ENCODE assay signal across 20 mouse cellular contexts in the genomic region with DNA sequence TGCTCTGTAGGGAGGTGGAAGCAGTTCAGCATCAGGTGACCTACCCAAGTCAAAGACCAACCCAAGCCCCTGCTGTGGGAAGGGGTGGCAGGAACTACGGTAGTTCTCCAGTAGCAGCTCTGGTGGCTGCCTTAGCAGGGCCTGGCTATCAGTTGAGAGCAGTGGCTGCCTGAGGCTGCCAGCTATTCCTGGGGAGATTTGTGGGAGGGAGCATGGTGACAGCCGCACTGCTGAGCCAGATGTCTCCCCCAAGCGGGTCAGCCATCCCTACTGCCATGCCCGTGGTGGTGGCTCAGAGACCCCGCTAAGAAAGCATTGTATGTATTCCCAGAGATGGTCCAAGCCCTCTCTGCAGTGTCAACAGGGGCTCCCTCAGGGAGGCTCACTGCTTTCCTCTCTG. TPM values are rescaled to one million over a fixed set of nuclear protein-coding genes. Genes with fewer than 3 reads are reported as not detected.
DNase-seq lines count a peak whose midpoint lies in the region; ATAC-seq and TF ChIP-seq lines count a peak whose summit lies in the region.
"Had no signal": no experiment of that assay in that cellular context is flagged by ENCODE, and none has a peak within 500 bp of the region (broad histone marks: within the 10 kb centered on the region; RNA-seq: fewer than 3 reads in every experiment).

No protein-coding gene starts in this region.

- no peak for TF ChIP-seq CTCF in layer of hippocampus, adult 2 months (conservative IDR thresholded peaks at IDR 0.05)
- TF ChIP-seq CTCF in liver, embryonic 14.5 days (IDR thresholded peaks at IDR 0.05; ENCODE audit: low read depth), result no peak

- intact Hi-C loops in left cerebral cortex, postnatal 25 days (cut with DNase I), result no loop called here

- ATAC-seq in erythroblast, adult 5-6 weeks (replicated peaks; ENCODE audit: low FRiP score, poor library complexity, severe bottlenecking), result 0 out of 2 replicates have a peak, but pooled peaks have one; percentile 33
- ATAC-seq in liver, embryonic 14.5 days (ENCODE audit: insufficient read depth), result peak; percentile 33; the same call in 1 of the 2 replicates
- no peak for ATAC-seq in CD4-positive, CD25-positive, alpha-beta regulatory T cell, adult 4 months
- ATAC-seq: activated CD4-positive, CD25-positive, alpha-beta regulatory T cell, adult 4 months; forebrain, embryonic 14.5 days; Patski had no signal

- peak overlapping the region; percentile 46; the same call in 1 of the 2 replicates for H3K27ac ChIP-seq in layer of hippocampus, adult 2 months
- H3K27ac ChIP-seq in liver, embryonic 14.5 days, result peak overlapping the region; percentile 77
- H3K27ac ChIP-seq: embryonic facial prominence, embryonic 10.5 days; forebrain, embryonic 10.5 days; hindbrain, embryonic 10.5 days; hindbrain, embryonic 15.5 days had no signal

- H3K27me3 ChIP-seq in liver, embryonic 14.5 days (ENCODE audit: control insufficient read depth, insufficient read depth, low read length), result no peaks in the 10 kb centered on the region
- H3K27me3 ChIP-seq: CH12.LX; heart, embryonic 12.5 days; hindbrain, embryonic 15.5 days; Patski had no signal

- no peak overlapping the region for H3K4me3 ChIP-seq in layer of hippocampus, adult 2 months
- H3K4me3 ChIP-seq in liver, embryonic 14.5 days (ENCODE audit: insufficient read depth in 1 of 2, low read depth in 2 of 2, low read length in 2 of 2), result no peak overlapping the region
- H3K4me3 ChIP-seq: embryonic facial prominence, embryonic 10.5 days; forebrain, embryonic 10.5 days; heart, embryonic 12.5 days; hindbrain, embryonic 10.5 days; hindbrain, embryonic 15.5 days had no signal

- DNase-seq in layer of hippocampus, adult 2 months (ENCODE audit: low spot score in 2 of 2), result no peak
- no peak for DNase-seq in layer of hippocampus, adult 9-10 months (ENCODE audit: low spot score)
- no peak for DNase-seq in liver, embryonic 14.5 days (ENCODE audit: low read depth in 3 of 3, low spot score in 3 of 3)
- no peak for DNase-seq in gastrocnemius, postnatal 10 days
- DNase-seq in left cerebral cortex, postnatal 25 days (ENCODE audit: low spot score in 2 of 2), result no peak
- DNase-seq: adrenal gland, postnatal 14 days; cerebellum, adult 18-20 months; cerebellum, postnatal 10 days; gastrocnemius, postnatal 25 days had no signal

- WGBS in liver, embryonic 14.5 days (ENCODE audit: insufficient replicate concordance), result 53% methylated on average over 5 of the region's 5 CpGs

- H3K9ac ChIP-seq in liver, embryonic 14.5 days (replicated peaks), result peak overlapping the region; percentile 40; the same call in 1 of the 2 replicates
- H3K9ac ChIP-seq: heart, embryonic 12.5 days; hindbrain, embryonic 15.5 days had no signal

- peaks cover 23% of the 10 kb centered on the region for H3K36me3 ChIP-seq in liver, embryonic 14.5 days (replicated peaks; ENCODE audit: control insufficient read depth, insufficient read depth, low read depth)

- no peak for TF ChIP-seq EP300 in liver, embryonic 14.5 days (IDR thresholded peaks at IDR 0.05; ENCODE audit: low read depth)

- H3K4me1 ChIP-seq in liver, embryonic 14.5 days (replicated peaks; ENCODE audit: control insufficient read depth in 2 of 2, insufficient read depth in 2 of 2, low read length in 1 of 2), result peaks cover 16 to 24% of the 10 kb centered on the region in 2 experiments
- H3K4me1 ChIP-seq: embryonic facial prominence, embryonic 10.5 days; forebrain, embryonic 10.5 days; heart, embryonic 12.5 days; hindbrain, embryonic 15.5 days had no signal

- H3K4me2 ChIP-seq in liver, embryonic 14.5 days (ENCODE audit: low read depth), result no peak overlapping the region; the same call in 1 of the 2 replicates
- H3K4me2 ChIP-seq: heart, embryonic 12.5 days; hindbrain, embryonic 15.5 days had no signal

- H3K9me3 ChIP-seq in liver, embryonic 14.5 days (ENCODE audit: control insufficient read depth, low read length), result no peaks in the 10 kb centered on the region
- H3K9me3 ChIP-seq: embryonic facial prominence, embryonic 10.5 days; forebrain, embryonic 10.5 days; heart, embryonic 12.5 days; hindbrain, embryonic 10.5 days; hindbrain, embryonic 15.5 days had no signal

RNA-seq across cellular contexts. Expression of a gene that starts 18.7 kb away (rescaled TPM):
- total RNA-seq in layer of hippocampus, adult 2 months (2021), result 10 to 100 TPM; 20.0 to 20.6 TPM
- 2.5 and 3.3 TPM in 2 replicates for total RNA-seq in erythroblast, adult 5-6 weeks (2015; ENCODE audit: low replicate concordance)
- 2.4 and 4.9 TPM in 2 replicates for total RNA-seq in erythroblast, adult 5-6 weeks (2017; ENCODE audit: low replicate concordance)
- polyA plus RNA-seq in liver, embryonic 14.5 days (2012; rRNA removed), result 35.3 and 38.4 TPM in 2 replicates
- 52.0 and 54.5 TPM in 2 replicates for polyA plus RNA-seq in liver, embryonic 14.5 days (2014; fragmentation: Nextera tagmentation; extraction: Ambion mirVana)
- total RNA-seq in gastrocnemius, postnatal 10 days (2021), result 10 to 100 TPM; 19.6 to 21.9 TPM
- polyA plus RNA-seq in CD4-positive, CD25-positive, alpha-beta regulatory T cell, adult 4 months (2017; shearing (Covaris generic)), result 1 to 10 TPM; 5.4 to 6.9 TPM
- total RNA-seq in left cerebral cortex, postnatal 25 days (2021), result 10 to 100 TPM; 20.7 to 21.1 TPM

RNA-seq across cellular contexts. Expression of a gene that starts 19.0 kb away (rescaled TPM):
- total RNA-seq in layer of hippocampus, adult 2 months (2021), result 1 to 10 TPM; 3.2 to 4.2 TPM
- 1.7 and 1.9 TPM in 2 replicates for total RNA-seq in erythroblast, adult 5-6 weeks (2015; ENCODE audit: low replicate concordance)
- total RNA-seq in erythroblast, adult 5-6 weeks (2017; ENCODE audit: low replicate concordance), result 2.0 and 5.6 TPM in 2 replicates
- polyA plus RNA-seq in liver, embryonic 14.5 days (2012; rRNA removed), result 11.7 and 15.5 TPM in 2 replicates
- polyA plus RNA-seq in liver, embryonic 14.5 days (2014; fragmentation: Nextera tagmentation; extraction: Ambion mirVana), result 6.6 and 7.5 TPM in 2 replicates
- 1 to 10 TPM; 1.6 to 2.0 TPM for total RNA-seq in gastrocnemius, postnatal 10 days (2021)
- polyA plus RNA-seq in CD4-positive, CD25-positive, alpha-beta regulatory T cell, adult 4 months (2017; shearing (Covaris generic)), result 1 to 10 TPM; 3.8 to 4.7 TPM
- 1 to 10 TPM; 3.3 to 4.2 TPM for total RNA-seq in left cerebral cortex, postnatal 25 days (2021)
